Mouse (Mus musculus) ZHBTc4 (cell line): ENCODE measurements at regions not wholly inside any gene's neighbourhood (a gene's known extent, or its start where the extent isn't known, plus 50 kb on each side); places are given as distances from the start of the nearest gene placed in this dataset.

Experiments used
- DNase-seq: peaks from one replicate; pipeline ENCODE4 v3.0.0-alpha.2; 2011; ENCODE audit warnings: low read depth, low spot score

GRCm38 (mm10) chr12:37632368-37632767 lies 185.2 kb upstream of the Dgkb start:
- peak; percentile 48 for DNase-seq

DNA sequence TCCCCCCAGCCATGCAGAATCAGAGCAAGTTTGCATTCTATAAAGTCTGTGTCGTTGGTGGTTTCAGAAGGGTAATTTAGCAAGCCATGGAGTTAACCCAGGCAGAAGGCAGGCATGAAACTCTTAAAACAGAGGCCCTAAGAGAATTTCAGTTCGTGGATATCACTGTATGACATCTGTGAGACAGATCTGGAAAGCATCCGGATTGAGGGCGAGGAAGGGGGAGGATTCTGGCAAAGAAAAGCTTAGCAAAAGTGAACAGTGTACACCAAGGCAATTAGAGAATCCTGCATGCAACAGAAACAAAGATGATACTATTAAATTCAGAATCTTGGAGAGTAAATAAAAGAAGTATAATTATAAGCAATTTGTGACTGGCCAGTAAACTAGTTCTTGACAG lies 184.2 kb upstream of the Dgkb start:
- DNase-seq: no peak

DNA sequence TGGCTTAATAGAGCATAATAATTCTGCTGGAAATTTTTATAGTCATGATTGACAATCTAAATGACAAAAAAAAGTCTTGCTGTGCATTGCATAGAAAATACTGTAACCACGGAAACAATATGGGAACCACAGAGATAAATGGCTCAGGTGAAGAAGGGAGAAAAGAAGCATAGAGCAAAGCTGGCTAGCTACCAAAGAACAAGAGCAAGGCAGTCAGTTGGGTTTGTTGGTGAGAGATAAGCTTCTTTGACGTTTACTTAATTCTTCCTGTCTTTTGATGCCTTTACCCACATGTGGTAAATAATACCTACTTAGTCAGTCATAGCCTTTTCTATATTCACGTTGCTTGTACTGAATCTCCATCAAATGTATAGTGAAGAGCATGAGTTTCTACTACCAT lies 171.3 kb upstream of the Dgkb start:
- no peak for DNase-seq

GRCm38 (mm10) chr12:37653287-37653686 lies 164.2 kb upstream of the Dgkb start:
- DNase-seq: no peak

- DNase-seq: peak; percentile 80
Observed at GRCm38 (mm10) chr12:37654256-37654655, 163.3 kb upstream of the Dgkb start.

GRCm38 (mm10) chr12:37660016-37660415 lies 157.5 kb upstream of the Dgkb start:
- DNase-seq: peak; percentile 63

DNA sequence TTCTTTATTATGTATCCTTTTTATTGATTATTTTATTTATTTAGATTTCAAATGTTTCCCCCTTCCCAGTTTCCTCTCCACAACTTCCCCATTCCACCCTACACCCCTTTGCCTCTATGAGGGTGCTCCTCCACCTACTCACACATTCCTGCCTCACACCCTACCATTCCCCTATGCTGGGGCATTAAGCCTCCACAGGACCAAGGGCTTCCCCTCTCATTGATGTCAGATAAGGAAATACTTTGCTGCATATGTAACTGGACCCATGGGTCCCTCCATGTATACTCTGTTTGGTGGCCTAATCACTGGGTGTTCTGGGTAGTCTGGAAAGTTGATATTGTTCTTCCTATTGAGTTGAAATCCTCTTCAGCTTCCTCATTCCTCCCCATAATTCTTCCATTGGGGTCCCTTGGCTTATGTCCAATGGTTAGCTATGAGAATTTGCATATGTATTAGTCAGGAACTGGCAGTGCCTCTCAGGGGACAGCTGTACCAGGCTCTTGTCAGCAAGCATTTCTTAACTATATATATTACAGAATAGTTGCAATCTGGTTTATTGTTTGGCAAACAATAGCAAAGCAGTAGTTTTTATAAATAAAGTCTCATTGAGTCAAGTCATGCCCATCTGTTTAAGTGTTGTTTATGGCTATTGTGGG lies 134.9 kb upstream of the Dgkb start:
- no peak for DNase-seq

GRCm38 (mm10) chr12:37692584-37692983 lies 124.9 kb upstream of the Dgkb start:
- DNase-seq: no peak
